Mouse (Mus musculus) cerebellum, adult (tissue): ENCODE measurements around the gene Gm10638.

Experiments used
- ATAC-seq: cut with Nextera tagmentation; 2 replicates; pipeline ENCODE4 v1.9.2; 2017; ENCODE audit warnings: mild to moderate bottlenecking, moderate library complexity, mixed read lengths; ENCODE audit not compliant: insufficient number of reproducible peaks, low FRiP score, low TSS enrichment

Gene Gm10638

DNA sequence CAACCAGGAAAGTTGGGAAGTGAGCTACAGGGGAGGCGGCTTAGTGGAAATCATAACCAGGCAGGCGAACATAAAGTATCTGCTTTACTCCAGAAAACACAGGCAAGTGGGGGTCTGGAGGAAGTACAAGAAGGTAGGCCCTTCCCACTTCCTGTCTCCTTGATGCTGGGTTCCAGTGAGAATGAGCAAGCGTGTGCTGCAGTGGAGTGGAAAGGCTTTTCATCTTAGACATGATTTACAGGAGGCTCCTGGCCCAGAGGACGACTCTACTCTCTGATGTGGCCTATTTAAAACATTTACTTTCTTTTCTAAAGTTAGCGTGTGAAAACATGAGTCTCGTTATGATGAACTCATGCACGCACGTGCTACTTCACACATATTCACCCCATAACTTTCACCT is 33.7 kb downstream of the Gm10638 start:
- ATAC-seq, result no peak

DNA sequence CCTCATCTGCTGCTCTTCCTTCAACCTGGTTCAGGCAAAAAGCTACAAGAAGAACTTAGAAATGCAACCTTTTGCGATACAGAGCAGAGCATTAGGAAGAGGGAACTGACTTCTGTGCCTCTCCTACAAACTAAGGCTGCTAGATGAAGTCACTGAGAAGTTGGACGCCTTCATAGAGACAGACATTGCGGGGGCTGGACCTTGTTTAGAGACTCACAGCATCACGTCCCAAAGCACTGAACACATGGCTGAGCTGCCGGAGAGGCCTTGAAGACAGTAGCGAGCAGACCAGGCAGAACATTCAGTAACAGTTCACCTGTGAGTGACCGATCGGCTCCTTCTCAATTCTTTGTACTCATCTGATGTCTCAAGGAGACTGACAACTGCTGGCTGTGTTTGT is 35.6 kb downstream of the Gm10638 start:
- ATAC-seq, result no peak

DNA sequence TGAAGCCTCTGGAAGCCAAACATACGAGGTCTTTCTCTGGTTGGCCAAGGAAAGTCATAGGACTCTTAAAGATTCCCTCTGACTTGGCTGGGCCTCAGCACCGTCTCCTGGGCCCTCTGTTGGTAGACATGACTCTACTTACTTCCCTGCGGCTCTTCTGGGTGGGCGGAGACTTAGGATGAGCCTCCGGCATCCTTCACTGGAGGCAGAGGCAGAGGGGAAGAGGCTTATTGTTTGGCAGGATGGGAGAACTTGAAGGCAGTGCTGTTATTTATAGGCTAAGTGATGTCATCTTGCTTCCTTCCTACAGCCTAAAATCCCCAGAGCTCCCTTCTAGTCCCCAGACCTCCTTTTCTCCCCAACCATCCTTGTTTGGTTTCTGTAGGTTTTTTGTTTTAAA is 41.0 kb downstream of the Gm10638 start:
- no peak for ATAC-seq

DNA sequence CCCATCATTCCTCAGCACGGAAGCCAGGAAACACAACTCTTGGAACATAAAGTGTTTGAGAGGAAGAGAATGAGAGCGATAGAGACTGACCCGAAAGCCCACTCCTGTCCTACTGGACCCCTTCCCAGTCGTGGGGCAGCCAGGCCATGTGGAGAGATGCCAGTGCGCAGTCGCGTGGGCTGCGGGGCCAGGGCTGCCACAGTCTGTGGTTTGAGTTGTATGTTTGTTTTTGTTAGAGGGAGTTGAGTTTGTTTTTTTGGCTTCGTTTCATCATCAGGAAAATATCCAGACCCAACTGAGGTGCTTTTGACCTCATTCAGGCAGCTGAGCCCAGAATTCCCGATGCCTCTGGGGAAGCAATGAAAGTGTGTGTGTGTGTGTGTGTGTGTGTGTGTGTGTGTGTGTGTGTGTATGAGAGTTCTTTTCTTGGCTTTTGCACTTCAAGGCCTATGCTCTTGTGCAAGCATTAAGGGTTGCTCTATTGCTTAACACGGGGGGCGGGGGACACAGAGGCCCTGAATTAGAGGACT is 42.5 kb downstream of the Gm10638 start:
- no peak for ATAC-seq

DNA sequence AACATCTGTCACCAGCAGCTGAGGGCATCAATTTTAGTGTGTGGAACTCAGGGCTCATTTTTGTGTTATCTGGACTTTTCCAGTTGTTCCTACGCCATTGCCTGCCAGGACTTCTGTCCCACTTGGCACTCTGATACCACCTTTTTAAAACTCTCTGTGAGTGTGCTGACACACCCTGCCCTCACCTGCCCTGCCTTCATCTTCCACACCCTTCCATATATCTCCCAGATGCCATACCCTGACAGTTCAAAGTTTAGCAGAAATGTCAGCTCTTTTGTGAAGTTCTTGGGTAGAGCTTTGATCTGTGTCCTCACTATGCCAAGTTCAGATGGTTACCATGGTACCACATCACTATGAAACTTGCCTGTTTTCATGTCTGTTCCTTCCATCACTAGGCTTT is 44.1 kb downstream of the Gm10638 start:
- no peak for ATAC-seq

DNA sequence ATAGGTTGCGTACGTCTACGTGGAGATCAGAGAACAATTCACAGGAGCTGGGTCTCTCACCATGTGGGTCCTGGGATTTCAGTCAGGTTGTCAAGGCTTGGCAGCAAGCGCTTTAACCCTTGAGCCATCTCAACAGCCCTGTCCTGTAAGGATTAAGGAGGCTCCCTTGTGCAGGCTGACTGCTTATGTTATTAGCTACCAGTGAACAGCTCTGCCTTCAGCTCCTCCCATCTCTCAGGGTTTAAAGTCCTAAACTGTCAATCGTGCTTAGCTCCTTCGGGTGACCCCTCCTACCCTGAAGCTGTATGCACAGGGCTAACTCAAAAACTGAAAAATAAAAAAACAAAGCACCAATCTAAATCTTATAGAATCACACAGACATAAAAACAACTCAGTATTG is 46.0 kb downstream of the Gm10638 start:
- ATAC-seq, result no peak

DNA sequence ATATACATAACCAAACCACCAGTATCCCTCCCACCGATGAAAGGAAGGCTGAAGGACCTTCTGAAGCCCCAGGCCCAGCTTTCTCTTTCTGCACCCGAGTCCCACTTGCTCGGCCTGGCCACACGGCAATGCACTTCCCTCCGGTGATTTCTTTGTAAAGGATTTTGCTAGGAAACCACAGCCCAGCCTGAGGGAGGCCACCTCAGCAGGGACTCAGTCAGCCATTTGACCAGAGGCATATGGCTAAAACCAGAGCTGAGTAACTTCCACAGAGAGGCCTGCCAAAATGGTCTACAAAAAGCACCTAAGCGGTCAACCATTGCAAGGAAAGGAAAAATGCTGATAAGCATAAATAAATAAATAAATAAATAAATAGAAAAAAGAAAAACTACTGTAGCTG is 49.2 kb downstream of the Gm10638 start:
- ATAC-seq, result no peak
